Mouse (Mus musculus): Measurements from ENCODE around the gene Fbxo2.

DNA sequence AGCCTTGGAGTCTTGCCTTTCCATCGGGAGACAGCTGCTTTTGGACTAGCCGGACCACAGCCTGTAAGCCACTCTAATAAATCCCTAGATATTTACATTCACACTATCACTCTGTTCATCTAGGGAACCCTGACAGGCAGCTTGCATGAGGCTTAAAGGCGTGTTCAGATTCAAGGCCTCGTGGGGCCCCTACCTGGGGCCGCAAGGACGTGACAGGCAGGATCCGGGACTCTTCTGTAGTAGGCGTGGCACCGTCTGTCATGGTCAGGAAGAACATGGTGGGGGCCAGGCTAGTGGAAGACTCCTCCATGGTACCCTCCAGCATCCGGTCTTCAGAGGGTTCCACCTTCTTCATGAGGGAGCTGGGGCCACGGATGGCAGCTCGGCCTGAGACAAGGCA lies 47.9 kb upstream of the Fbxo2 start:
- TF ChIP-seq CTCF (IDR thresholded peaks at IDR 0.05; ENCODE audit: control insufficient read depth, insufficient read depth, low read length) = no peak
- TF ChIP-seq POLR2A (IDR thresholded peaks at IDR 0.05; ENCODE audit: borderline replicate concordance, control insufficient read depth, low read depth, low read length) = no peak

Measured in bone marrow, adult 2 months (tissue).